Mouse (Mus musculus) right cerebral cortex, postnatal 4 days (tissue): ENCODE data around the gene Trim3.

Source experiments
- DNase-seq: peaks from one replicate; pipeline ENCODE4 v3.0.0-alpha.2; 2022

Trim3 gene

GRCm38 (mm10) chr7:105633127-105633800 is at the start of gene Trim3:
Gene Trim3, minus strand, starts transcription at chr7:105633571.
- peak; percentile 88 for DNase-seq

- DNase-seq = peak; percentile 48
Observed at GRCm38 (mm10) chr7:105650639-105651435, 17.5 kb upstream of the Trim3 start, which contains the start of gene Dnhd1. Gene Dnhd1, plus strand, starts transcription at chr7:105650827.

- no peak for DNase-seq
Observed at GRCm38 (mm10) chr7:105641936-105642335, 8.6 kb upstream of the Trim3 start.

GRCm38 (mm10) chr7:105640894-105641255 is 7.5 kb upstream of the Trim3 start:
- no peak for DNase-seq

- peak; percentile 88 for DNase-seq
Observed at GRCm38 (mm10) chr7:105640233-105640893, 7.0 kb upstream of the Trim3 start, which contains the start of the genes Arfip2 and Gm45799. Gene Arfip2, minus strand, starts transcription at chr7:105640416. Gene Gm45799, plus strand, starts transcription at chr7:105640552.

GRCm38 (mm10) chr7:105639756-105640155 is 6.4 kb upstream of the Trim3 start, which contains the start of gene Timm10b:
Gene Timm10b, plus strand, starts transcription at chr7:105640056.
- no peak for DNase-seq

GRCm38 (mm10) chr7:105639304-105639703 is 5.9 kb upstream of the Trim3 start:
- DNase-seq = no peak

GRCm38 (mm10) chr7:105638776-105639175 is 5.4 kb upstream of the Trim3 start:
- DNase-seq = no peak

GRCm38 (mm10) chr7:105635726-105636125 is 2.4 kb upstream of the Trim3 start:
- no peak for DNase-seq

GRCm38 (mm10) chr7:105634272-105634920 is 1.0 kb upstream of the Trim3 start:
- DNase-seq = no peak

GRCm38 (mm10) chr7:105633801-105634135 is 397 bp upstream of the Trim3 start:
- no peak for DNase-seq

- DNase-seq = no peak
Observed at GRCm38 (mm10) chr7:105632551-105632972, 809 bp downstream of the Trim3 start.

- no peak for DNase-seq
Observed at GRCm38 (mm10) chr7:105628633-105629032, 4.7 kb downstream of the Trim3 start.

- DNase-seq = no peak
Observed at GRCm38 (mm10) chr7:105625397-105625796, 8.0 kb downstream of the Trim3 start.

- no peak for DNase-seq
Observed at GRCm38 (mm10) chr7:105621646-105622292, 11.6 kb downstream of the Trim3 start.

GRCm38 (mm10) chr7:105621053-105621452 is 12.3 kb downstream of the Trim3 start:
- no peak for DNase-seq

- DNase-seq = no peak
Observed at GRCm38 (mm10) chr7:105619701-105620100, 13.7 kb downstream of the Trim3 start.

- DNase-seq = no peak
Observed at GRCm38 (mm10) chr7:105617810-105618209, 15.6 kb downstream of the Trim3 start.

GRCm38 (mm10) chr7:105616561-105616960 is 16.8 kb downstream of the Trim3 start:
- DNase-seq = no peak

GRCm38 (mm10) chr7:105615720-105616119 is 17.7 kb downstream of the Trim3 start:
- DNase-seq = no peak

- no peak for DNase-seq
Observed at GRCm38 (mm10) chr7:105614400-105614799, 19.0 kb downstream of the Trim3 start.

GRCm38 (mm10) chr7:105611767-105612166 is 21.6 kb downstream of the Trim3 start:
- no peak for DNase-seq
